Mouse (Mus musculus) cerebellum, postnatal 10 days (tissue): ENCODE measurements around the gene Krtap4-7.
"Not testable (repeated sequence)": the region's sequence is repeated elsewhere in the genome, so short reads cannot be mapped to it uniquely, and the experiment has no call there.

Experiments used
- DNase-seq, 2 experiments: peaks; one replicate each; pipeline ENCODE4 v3.0.0; 2021; ENCODE audit warnings: mixed read lengths in 2 of 2

The Krtap4-7 gene

DNA sequence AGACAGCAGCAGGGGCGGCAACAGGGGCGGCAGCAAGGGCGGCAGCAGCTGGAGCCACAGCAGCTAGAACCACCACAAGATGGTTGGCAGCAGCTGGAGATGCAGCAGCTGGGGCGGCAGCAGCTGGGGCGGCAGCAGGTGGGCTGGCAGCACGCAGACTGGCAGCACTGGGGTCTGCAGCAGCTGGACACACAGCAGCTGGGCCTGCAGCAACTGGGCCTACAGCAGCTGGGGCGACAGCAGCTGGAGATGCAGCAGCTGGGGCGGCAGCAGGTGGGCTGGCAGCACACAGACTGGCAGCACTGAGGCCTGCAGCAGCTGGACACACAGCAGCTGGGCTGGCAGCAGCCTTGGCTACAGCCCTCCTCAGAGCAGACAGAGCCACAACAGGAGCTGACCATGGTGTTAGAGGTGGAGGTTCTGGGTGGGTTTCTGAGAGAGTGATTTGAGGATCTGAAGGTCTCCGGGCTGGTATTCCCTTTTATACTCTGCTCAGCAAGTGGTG lies at the start of gene Krtap4-7:
Gene Krtap4-7, minus strand, starts transcription at position 455 of the 505 bp plus-strand sequence.
- not testable (repeated sequence) for DNase-seq

DNA sequence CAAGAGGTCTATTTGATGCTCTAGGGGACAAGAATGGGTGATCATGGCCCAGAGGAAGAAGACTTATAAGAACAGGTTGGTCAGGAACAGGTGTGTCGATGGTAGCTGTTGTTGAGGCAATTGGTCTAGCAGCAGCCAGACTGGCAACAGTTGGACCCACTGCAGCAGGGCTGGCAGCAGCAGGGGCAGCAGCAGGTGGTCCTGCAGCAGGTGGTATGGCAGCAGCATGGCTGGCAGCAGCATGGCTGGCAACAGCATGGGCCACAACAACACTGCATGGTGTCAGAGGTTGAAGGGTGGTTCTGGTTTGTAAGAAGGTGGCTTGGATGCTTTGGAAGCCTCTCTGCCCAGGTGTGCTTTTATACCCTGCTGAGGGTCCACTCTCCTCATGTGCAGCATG lies 46.6 kb upstream of the Krtap4-7 start, which contains the start of gene Gm14190:
Gene Gm14190, minus strand, starts transcription at position 278 of the 400 bp plus-strand sequence.
- DNase-seq: peak in 1 of 2 experiments; percentile 12

DNA sequence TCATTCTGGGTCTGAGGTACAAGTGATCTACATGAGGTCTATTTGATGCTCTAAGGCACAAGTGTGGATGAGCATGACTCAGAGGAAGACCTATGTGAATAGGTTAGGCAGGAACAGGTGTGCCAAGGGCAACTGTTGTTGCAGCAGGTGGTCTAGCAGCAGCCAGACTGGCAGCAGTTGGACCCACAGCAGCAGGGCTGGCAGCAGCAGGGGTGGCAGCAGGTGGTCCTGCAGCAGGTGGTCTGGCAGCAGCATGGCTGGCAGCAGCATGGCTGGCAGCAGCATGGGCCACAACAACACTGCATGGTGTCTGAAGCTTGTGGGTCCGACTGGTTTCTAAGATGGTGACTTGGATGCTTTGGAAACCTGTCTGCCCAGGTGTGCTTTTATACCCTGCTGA lies 41.3 kb upstream of the Krtap4-7 start:
- peak; percentile 24 to 44 for DNase-seq

DNA sequence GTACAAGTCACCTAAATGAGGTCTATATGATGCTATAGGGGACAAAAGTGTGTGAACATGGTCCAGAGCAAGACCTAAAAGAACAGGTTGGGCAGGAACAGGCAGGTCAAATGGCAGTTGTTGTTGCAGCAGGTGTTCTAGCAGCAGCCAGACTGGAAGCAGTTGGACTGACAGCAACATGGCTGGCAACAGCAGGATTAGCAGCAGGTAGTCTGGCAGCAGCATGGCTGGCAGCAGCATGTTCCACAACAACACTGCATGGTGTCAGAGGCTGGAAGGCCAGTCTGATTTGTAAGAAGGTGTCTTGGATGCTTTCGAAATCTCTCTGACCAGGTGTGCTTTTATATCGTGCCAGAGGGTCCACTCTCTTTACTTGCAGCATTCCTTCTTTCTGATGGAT lies 39.6 kb upstream of the Krtap4-7 start:
- DNase-seq: peak; percentile 63 to 73

DNA sequence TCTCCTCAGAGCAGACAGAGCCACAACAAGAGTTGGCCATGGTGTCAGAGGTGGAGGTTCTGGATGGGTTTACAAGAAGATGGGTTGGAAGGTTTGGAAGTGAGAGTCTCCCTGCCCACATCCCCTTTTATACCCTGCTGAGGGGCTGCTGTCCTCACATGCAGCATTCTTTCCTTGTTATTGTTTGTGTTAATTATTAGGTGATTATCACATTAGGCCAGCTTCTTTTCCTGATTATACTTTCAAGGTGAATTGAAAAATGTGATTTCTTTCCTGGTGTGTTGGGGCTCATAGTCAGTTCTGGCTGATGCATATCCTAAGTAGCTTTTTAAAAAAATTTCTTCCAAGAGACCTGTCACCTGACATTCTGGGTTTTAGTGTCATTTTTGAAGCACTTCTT lies 22.0 kb upstream of the Krtap4-7 start, which contains the start of gene Krtap4-6:
Gene Krtap4-6, minus strand, starts transcription at position 101 of the 400 bp plus-strand sequence.
- no peak for DNase-seq

DNA sequence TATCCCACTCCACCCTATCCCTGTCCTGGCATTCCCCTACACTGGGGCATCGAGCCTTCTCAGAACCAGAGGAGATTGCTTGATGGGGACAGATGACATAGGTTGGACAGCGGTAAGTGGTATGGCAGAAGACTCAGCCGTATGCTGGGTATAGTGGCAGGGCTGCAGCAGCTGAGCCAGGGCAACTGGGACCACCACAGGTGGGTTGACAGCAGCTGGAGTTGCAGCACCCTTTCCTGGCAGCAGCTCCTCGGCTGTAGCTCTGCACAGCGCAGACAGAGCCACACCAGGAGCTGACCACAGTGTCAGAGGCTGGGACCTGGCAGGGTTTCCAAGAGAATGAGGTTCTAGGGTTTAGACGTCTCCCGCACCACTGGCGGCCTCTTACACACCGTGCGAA lies 18.9 kb upstream of the Krtap4-7 start:
- no peak for DNase-seq

DNA sequence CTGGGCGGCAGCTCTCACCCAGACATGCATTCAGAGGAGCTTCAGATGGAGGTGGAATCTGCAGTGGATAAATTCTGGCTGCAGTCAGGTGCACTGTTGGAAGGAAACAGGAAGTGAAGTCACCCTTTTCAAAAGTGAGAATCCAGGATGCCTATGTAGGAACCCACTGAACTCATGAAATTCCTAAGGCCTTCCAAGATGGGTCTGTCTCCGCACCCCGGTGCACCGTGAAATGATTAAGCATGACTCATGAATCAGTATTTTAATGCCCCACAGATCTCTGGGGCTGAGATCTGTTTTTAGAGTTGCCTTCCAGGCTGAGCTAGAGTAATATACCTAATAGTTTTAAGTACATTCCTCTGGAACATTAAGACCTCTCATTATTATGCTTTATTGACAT lies 15.4 kb upstream of the Krtap4-7 start:
- no peak for DNase-seq

DNA sequence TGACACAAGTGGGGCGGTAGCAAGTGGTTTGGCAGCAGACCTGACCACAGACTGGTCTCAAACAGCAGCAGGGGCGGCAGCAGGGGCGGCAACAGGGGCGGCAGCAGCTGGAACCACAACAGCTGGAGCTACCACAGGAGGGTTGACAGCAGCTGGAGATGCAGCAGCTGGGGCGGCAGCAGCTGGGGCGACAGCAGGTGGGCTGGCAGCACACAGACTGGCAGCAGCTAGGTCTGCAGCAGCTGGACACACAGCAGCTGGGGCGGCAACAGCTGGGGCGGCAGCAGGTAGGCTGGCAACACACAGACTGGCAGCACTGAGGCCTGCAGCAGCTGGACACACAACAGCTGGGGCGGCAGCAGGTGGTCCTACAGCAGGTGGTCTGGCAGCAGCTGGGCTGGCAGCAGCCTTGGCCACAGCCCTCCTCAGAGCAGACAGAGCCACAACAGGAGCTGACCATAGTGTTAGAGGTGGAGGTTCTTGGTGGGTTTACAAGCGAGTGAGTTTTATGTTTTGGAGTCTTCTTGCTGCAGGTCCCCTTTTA lies 14.7 kb upstream of the Krtap4-7 start, which contains the start of gene Gm11563:
Gene Gm11563, minus strand, starts transcription at position 494 of the 544 bp plus-strand sequence.
- not testable (repeated sequence) for DNase-seq

DNA sequence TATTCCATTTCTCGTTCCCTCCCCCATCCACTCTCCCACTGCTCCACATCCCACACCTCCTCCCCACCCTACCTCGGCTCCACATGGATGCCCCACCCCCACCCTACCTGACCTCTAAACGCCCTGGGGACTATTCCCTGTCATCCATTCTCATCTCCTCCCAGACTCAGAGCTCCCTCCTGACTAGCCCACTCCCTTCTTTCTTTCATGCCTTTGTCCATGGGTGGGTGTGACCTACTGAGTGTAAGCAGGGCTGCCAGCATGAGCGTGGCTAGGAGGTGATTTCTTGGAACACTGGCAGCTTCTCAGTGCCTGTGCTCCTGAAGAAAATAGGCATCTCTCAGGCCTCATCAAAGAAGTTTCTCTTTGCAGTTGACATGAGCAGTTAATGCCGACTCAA lies 13.2 kb upstream of the Krtap4-7 start:
- DNase-seq: no peak

DNA sequence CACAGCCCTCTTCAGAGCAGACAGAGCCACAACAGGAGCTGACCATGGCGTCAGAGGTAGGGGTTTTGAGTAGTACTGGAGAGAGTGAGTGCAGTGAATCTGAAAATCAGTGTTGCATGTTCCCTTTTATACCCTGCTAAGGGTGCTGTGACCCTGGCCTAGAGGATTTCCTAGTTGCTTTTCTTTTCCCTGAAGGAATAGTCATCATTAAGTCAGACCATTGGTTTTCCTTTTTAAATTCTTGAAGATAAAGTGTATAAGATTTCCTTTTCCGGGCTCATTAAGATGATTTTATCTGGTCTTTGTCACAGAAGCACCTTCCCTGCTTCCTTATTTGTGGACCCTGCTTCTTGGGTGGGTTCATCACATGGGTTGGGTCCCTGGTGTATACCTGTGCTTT lies 6.2 kb upstream of the Krtap4-7 start, which contains the start of gene Gm11555:
Gene Gm11555, minus strand, starts transcription at position 101 of the 400 bp plus-strand sequence.
- no peak for DNase-seq

DNA sequence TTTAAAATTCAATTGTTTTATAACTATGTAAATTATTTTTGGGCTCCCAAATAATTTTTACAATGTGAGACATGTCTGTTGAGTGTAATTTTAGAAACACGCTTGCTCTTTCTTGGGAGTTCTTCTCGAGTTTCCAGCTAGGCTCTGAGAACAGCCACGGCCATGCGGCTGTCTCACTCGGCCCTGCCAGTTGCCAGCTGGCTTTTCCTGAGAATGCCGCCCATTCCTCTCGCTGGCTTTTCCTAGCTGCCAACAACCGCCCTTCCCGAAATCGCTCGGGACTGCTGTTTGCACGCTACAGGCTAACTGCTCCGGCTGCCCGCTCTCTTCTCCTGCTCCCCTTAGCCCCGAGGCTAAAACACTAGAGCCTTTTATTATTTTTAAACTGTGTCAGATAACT lies 2.6 kb upstream of the Krtap4-7 start:
- DNase-seq: peak; percentile 42 to 49

DNA sequence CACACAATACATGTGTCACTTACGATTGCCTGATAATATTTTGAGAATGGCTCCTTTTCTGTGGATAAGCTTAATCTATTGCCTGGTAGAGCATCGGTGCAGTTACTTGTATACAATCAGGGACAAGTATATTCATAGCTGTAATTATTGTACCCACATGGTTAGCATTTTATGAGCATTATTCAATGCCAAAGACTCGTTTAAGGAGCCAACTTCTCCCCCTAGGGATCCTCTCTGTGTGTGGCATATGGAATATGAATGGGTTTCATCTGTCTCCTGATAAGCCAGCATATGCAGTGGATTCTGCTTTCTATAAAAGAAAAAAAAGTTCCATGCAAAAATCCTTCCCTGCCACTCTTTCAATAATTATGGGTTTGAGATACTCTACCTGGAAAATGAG lies 462 bp upstream of the Krtap4-7 start:
- DNase-seq: no peak

DNA sequence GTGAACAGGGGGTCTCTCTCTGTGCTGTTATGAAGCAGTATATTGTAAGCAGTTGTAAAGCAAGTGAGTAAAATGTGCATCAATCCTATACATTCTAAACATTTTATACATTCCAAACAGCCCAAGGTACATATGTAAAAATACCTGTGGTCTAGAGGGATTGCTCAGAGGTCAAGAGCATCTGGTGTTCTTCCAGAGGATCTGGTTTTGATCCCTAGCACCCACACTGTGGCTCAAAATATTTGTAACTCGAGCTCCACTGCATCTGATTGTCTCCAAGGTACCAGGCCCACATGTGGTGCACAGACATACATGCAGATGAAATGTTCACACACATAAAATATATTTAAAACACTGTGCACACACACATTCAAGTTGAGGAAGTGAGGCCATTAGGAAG lies 3.0 kb downstream of the Krtap4-7 start:
- no peak for DNase-seq

DNA sequence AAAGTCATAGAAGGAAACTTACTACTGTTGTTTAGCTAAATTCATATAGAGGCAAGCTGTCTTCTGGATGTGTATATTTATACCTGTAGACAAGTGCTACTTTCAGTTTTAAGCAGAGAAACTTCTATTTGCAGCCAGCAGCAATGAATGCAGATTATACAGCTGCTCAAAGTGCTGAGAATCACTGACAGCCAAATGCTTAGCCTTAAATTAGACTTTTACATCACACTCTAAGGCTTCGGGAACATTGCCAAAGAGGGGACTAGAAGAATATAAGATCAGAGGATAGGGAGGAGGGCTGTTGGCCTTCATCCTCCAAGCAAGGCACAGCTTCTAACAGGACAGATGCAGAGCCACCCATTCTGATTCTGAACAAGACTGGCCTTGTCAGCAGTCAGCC lies 6.8 kb downstream of the Krtap4-7 start:
- DNase-seq: no peak

DNA sequence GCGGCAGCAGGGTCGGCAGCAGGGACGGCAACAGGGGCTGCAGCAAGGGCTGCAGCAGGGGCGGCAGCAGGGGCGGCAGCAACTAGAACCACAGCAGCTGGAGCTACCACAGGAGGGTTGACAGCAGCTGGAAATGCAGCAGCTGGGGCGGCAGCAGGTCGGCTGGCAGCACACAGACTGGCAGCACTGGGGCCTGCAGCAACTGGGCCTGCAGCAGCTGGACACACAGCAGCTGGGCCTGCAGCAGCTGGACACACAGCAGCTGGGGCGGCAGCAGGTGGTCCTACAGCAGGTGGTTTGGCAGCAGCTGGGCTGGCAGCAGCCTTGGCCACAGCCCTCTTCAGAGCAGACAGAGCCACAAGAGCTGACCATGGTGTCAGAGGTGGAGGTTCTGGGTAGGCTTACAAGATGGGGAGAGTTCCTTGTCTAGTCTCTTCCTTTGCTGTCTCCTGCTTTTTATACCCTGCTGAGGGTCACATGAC lies 9.2 kb downstream of the Krtap4-7 start, which contains the start of gene Krtap4-2:
Gene Krtap4-2, minus strand, starts transcription at position 432 of the 482 bp plus-strand sequence.
- DNase-seq: no peak

DNA sequence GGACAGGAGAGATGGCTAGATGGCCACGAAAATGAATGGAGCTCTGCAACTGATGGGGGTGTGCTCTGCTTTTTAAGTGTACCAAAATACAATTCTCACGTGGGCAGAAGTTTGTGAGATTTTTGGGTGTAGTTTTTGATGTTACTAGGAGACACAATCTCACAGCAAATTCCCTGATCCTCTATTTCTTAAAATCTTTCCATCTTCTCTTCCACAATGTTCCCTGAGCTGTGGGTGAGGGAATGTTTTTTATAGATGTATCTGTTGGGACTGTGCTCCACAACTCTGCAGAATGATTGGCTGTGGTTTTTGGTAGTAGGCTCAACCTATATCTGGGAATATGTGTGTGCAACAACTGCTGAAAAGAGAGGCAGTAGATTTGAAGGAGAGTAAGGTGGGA lies 10.6 kb downstream of the Krtap4-7 start:
- DNase-seq: no peak

DNA sequence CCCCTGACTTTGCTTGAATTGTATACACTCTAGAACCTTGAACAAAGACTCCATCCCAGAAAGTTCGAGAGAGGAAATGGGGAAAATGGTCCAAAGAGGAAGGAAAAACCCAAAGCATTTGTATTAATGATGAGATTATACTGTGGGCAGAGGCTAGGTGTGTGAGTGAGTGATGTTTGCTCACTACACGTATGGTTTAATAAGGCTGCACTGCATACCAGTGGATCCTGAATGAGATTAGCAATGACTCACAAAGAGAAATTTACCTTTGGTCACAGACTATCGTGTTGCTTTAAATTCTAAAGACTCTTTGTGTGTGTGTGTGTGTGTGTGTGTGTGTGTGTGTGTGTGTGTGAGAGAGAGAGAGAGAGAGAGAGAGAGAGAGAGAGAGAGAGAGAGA lies 13.0 kb downstream of the Krtap4-7 start:
- no peak for DNase-seq

DNA sequence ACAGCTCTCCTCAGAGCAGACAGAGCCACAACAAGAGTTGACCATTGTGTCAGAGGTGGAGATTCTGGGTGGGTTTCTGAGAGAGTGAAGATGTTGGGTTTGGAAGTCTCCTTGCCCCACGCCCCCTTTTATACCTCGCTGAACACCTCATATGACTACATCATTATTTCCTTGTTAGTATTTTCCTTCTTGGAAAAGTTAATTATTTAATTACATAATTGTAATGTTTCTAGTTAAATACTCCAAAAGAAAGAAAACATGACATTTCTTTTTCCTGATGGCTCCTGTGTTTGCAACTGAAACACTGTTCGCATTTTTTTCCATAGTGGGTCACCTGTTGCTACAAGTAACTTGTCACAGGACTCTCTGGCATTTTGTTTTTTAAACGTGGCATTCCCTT lies 15.8 kb downstream of the Krtap4-7 start, which contains the start of gene Krtap4-1:
Gene Krtap4-1, minus strand, starts transcription at position 101 of the 400 bp plus-strand sequence.
- DNase-seq: no peak

DNA sequence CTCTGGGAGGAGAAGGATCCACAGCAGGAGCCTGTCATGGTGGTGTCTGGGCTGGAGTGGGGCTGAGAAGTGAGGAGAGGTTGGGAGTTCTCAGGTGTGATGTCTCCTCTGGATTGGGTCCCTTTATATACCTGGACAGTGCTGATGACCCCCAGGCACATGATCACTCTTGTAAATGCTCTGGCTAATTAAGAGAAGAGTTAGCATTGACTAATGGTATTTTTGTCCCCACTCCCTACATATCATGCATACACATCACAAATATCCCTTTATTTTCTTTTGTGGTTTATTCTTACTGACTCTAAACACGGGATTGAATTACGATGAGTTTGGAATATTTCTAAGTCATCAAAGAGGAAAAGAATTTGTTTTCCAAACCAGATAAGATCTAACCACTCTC lies 23.6 kb downstream of the Krtap4-7 start, which contains the start of gene Gm11562:
Gene Gm11562, minus strand, starts transcription at position 101 of the 400 bp plus-strand sequence.
- DNase-seq: no peak

DNA sequence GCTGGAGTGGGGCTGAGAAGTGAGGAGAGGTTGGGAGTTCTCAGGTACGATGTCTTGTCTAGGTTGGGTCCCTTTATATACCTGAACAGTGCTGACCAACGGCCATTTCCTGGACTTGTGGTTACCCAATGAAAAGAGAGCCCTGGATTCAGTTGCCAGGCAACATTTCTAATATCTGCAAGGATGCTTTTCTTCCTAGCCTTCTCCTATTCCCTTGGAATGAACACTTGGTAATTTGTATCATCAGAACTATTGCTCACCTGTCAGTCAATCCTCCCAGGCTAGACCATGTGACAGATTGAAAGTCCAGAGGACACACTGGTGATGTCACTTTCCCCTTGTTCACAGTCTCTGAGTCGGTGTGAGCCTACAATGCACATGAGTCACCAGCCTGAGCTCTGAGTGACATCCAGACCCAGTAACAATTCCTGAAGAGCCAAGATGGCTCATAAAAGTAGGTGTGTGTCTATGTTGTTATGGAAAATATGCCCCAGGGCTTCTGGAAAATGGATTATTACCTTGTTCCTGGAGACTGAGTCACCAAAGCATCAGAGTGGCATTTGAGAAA lies 29.0 kb downstream of the Krtap4-7 start, which contains the start of gene Krtap2-4:
Gene Krtap2-4, minus strand, starts transcription at position 51 of the 568 bp plus-strand sequence.
- DNase-seq: no peak

DNA sequence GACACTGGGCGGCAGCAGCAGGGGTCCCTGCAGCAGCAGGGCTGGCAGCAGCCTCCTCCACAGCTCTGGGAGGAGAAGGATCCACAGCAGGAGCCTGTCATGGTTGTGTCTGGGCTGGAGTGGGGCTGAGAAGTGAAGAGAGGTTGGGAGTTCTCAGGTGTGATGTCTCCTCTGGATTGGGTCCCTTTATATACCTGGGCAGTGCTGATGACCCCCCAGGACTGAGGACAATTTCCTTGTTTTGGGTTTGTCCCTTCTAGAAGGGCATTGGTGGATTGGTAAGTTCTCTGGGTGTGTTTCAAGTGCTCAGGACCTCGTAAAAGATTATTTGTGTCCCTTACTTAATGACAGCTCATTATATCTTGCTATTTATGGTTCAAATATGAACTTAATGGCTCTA lies 33.8 kb downstream of the Krtap4-7 start, which contains the start of gene Gm11937:
Gene Gm11937, minus strand, starts transcription at position 101 of the 400 bp plus-strand sequence.
- DNase-seq: not testable (repeated sequence)

DNA sequence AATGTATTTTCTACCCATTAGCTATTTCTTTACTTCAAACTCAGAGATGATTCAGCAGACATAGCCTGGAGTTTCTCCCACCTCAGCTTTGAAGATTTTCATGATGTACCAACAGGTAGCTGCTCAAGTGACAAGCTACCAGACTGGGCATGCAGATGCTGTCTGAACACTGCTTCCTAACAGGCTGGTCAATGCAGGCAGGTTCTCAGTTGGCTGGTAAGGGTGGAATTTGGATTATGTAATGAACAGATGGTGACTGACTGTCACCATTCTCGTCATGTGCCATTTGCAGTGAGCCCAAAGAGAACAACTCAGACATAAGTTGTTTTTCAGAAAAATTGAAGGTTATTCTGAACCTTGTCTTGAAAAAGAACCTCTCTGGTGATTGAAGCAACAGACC lies 34.8 kb downstream of the Krtap4-7 start:
- peak; percentile 13 to 17 for DNase-seq

DNA sequence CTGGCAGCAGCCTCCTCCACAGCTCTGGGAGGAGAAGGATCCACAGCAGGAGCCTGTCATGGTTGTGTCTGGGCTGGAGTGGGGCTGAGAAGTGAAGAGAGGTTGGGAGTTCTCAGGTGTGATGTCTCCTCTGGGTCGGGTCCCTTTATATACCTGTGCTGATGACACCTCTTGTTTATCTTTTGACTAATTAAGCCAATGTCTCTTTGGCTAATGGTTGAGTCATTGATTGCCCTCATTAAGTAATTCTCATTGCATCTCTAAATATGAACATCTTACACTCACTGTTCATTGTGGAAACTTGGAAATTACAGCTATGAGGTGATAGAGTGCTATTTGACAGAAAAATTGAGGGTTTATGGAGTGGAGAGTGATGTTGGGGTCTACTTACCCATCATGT lies 40.7 kb downstream of the Krtap4-7 start, which contains the start of gene Gm11938:
Gene Gm11938, minus strand, starts transcription at position 101 of the 400 bp plus-strand sequence.
- not testable (repeated sequence) for DNase-seq
